Mouse (Mus musculus) lung, embryonic 15.5 days (tissue): ENCODE results near the gene Ret. TPM values are rescaled to one million over a fixed set of nuclear protein-coding genes. Genes with fewer than 3 reads are reported as not detected.

Experiments
- ATAC-seq: fragments of 200-750 bp; cut with Nextera tagmentation; 2 replicates; pipeline ENCODE4 v1.8.0; 2017; ENCODE audit warnings: moderate number of reproducible peaks, borderline replicate concordance; ENCODE audit not compliant: low FRiP score, low TSS enrichment; ENCODE audit errors: extremely low read depth
- H3K27ac ChIP-seq: fragments of 300-500 bp; sonication (generic); 2 replicates; pipeline ENCODE4 v1.5.1; 2015; ENCODE audit warnings: moderate library complexity, mild to moderate bottlenecking, inconsistent platforms
- H3K27me3 ChIP-seq: fragments of 300-500 bp; sonication (generic); 2 replicates; pipeline ENCODE4 v1.6.1; 2015; ENCODE audit warnings: inconsistent platforms
- H3K36me3 ChIP-seq: fragments of 300-500 bp; sonication (generic); 2 replicates; pipeline ENCODE4 v1.6.1; 2015; ENCODE audit warnings: inconsistent platforms
- H3K4me1 ChIP-seq: fragments of 300-500 bp; sonication (generic); 2 replicates; pipeline ENCODE4 v1.6.1; 2015; ENCODE audit warnings: inconsistent platforms
- H3K4me2 ChIP-seq: fragments of 300-500 bp; sonication (generic); 2 replicates; pipeline ENCODE4 v1.6.1; 2015; ENCODE audit warnings: inconsistent platforms, mild to moderate bottlenecking, moderate library complexity
- H3K4me3 ChIP-seq: fragments of 300-500 bp; sonication (generic); 2 replicates; pipeline ENCODE4 v1.5.1; 2015; ENCODE audit warnings: mild to moderate bottlenecking, inconsistent platforms
- H3K9ac ChIP-seq: fragments of 300-500 bp; sonication (generic); 2 replicates; pipeline ENCODE4 v1.6.1; 2015; ENCODE audit warnings: inconsistent platforms
- H3K9me3 ChIP-seq: fragments of 300-500 bp; sonication (generic); 2 replicates; pipeline ENCODE4 v1.6.1; 2016; ENCODE audit warnings: inconsistent platforms
- WGBS: fragments of 180-500 bp; shearing (Covaris S2); methylation state at CpG from one replicate; pipeline ENCODE4 v1.1.7; 2015; 5-methylcytosine and 5-hydroxymethylcytosine counted together
- polyA plus RNA-seq: library from polyadenylated mRNA; unstranded; fragments of >200 nt; fragmentation: Nextera tagmentation; extraction: Ambion mirVana; gene quantifications from 2 replicates; pipeline ENCODE4 v1.2.1, GENCODE M21; 2015

Ret gene
- polyA plus RNA-seq, 1 experiment from 2014 or later, result 2.6 TPM

DNA sequence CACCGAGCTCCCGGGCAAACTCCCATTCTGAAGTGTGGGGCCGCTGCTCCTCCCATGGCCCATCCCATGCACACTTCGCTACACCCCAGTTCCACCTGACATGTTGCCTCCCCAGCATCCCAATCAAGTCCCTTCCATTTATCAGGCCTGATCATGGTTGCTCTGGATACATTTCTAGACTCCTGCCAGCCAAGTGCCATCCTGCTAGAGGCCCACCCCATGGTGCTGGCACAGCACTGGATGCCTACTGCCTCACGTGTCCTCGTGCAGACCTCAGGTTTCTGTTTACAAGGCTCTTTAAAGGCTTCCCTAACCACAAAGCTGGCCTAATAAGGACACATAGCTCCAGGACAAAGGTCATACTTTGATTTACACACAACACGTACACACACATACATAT is 26.1 kb downstream of the Ret start:
- H3K4me2 ChIP-seq, result no peak overlapping the region

GRCm38 (mm10) chr6:118168106-118168505 is 29.4 kb downstream of the Ret start:
- no peak overlapping the region for H3K27ac ChIP-seq
- no peaks in the 10 kb centered on the region for H3K4me1 ChIP-seq
- H3K36me3 ChIP-seq, result no peaks in the 10 kb centered on the region
- no peaks in the 10 kb centered on the region for H3K9me3 ChIP-seq
- no peak overlapping the region for H3K4me2 ChIP-seq
- ATAC-seq, result no peak
- H3K4me3 ChIP-seq, result no peak overlapping the region
- 77% methylated on average over 14 of the region's 14 CpGs for WGBS
- H3K9ac ChIP-seq, result no peak overlapping the region
- no peaks in the 10 kb centered on the region for H3K27me3 ChIP-seq

More for the DNA sequence above, 26.1 kb downstream of the Ret start:
- Histone ChIP-seq H3K36me3 (no peaks in the 10 kb centered on the region), H3K4me1 (no peaks in the 10 kb centered on the region), H3K9ac (no peak overlapping the region), H3K4me3 (no peak overlapping the region), H3K9me3 (no peaks in the 10 kb centered on the region), H3K27ac (no peak overlapping the region), H3K27me3 (no peaks in the 10 kb centered on the region)
- no peak for ATAC-seq
- 82% methylated on average over 7 of the region's 7 CpGs for WGBS

GRCm38 (mm10) chr6:118167013-118167412 is 30.5 kb downstream of the Ret start:
- no peak for ATAC-seq
- H3K27me3 ChIP-seq, result no peaks in the 10 kb centered on the region
- no peak overlapping the region for H3K9ac ChIP-seq
- 85% methylated on average over 9 of the region's 9 CpGs for WGBS
- H3K4me3 ChIP-seq, result no peak overlapping the region
- no peak overlapping the region for H3K27ac ChIP-seq
- no peak overlapping the region for H3K4me2 ChIP-seq
- H3K4me1 ChIP-seq, result no peaks in the 10 kb centered on the region
- H3K36me3 ChIP-seq, result no peaks in the 10 kb centered on the region
- no peaks in the 10 kb centered on the region for H3K9me3 ChIP-seq

DNA sequence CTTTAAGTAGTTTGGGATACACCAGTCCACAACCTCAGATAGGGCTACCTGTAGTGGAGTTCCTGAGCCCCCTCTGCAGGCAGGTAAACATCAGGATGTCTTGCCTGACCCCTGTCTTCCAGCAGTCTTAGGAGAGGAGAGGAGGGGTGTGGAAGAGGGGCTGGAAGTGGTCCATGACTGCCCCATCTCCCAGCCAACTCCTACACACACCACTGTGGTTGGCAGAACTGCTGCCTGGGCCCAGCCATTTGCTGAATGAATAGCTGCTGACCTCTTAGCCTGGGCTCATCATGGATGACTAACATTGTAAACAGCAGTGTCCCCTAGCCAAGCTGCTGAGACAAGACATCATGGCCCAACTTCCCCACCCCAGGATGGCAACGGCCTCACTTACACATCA is 32.0 kb downstream of the Ret start:
- no peak overlapping the region for H3K4me2 ChIP-seq

GRCm38 (mm10) chr6:118164691-118165090 is 32.8 kb downstream of the Ret start:
- 39% methylated on average over 8 of the region's 8 CpGs for WGBS
- Histone ChIP-seq H3K27ac (no peak overlapping the region), H3K9ac (no peak overlapping the region), H3K9me3 (no peaks in the 10 kb centered on the region), H3K4me2 (no peak overlapping the region), H3K27me3 (no peaks in the 10 kb centered on the region), H3K36me3 (no peaks in the 10 kb centered on the region), H3K4me3 (no peak overlapping the region), H3K4me1 (no peaks in the 10 kb centered on the region)
- no peak for ATAC-seq

More for the DNA sequence above, 32.0 kb downstream of the Ret start:
- ATAC-seq, result no peak
- 93% methylated on average over 1 of the region's 1 CpGs for WGBS
- H3K9ac ChIP-seq, result no peak overlapping the region
- H3K9me3 ChIP-seq, result no peaks in the 10 kb centered on the region
- H3K27me3 ChIP-seq, result no peaks in the 10 kb centered on the region
- no peaks in the 10 kb centered on the region for H3K4me1 ChIP-seq
- H3K27ac ChIP-seq, result no peak overlapping the region
- no peaks in the 10 kb centered on the region for H3K36me3 ChIP-seq
- no peak overlapping the region for H3K4me3 ChIP-seq

- Histone ChIP-seq H3K4me3 (no peak overlapping the region), H3K4me1 (no peaks in the 10 kb centered on the region), H3K27me3 (no peaks in the 10 kb centered on the region), H3K27ac (no peak overlapping the region), H3K4me2 (no peak overlapping the region), H3K9ac (no peak overlapping the region), H3K36me3 (no peaks in the 10 kb centered on the region), H3K9me3 (no peaks in the 10 kb centered on the region)
- no peak for ATAC-seq
- WGBS, result 87% methylated on average over 2 of the region's 2 CpGs
Measured at GRCm38 (mm10) chr6:118163086-118163485, 34.4 kb downstream of the Ret start.

DNA sequence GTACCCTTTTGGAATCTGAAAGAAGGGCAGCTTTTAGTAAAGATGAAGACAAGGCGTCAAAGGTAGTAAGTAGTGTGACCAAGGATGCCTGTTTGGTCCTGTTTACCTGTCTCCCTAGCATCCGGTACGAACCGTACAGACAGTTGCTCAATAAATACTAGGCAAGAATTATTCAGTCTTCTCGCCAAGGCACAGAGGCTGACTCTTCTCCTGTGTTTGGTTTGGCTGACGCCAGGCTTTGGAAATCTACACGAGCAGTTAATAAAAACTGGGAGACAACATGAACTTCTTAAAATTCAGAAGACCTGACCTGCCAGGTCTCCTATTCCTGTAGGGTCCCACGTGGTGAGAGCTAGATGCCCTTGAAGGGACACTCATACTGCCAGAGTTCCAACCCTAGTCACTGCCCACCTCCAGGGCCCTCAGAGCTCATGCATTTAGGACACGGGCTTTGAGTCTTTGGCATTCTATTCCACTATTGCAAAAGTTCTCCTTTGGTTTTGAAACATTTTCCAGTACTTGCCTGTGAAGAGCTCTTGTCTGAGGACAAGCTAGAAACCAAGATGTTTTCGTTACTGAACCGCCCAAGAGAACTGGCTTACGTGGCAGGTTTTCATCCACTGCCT is 34.9 kb downstream of the Ret start:
- Histone ChIP-seq H3K4me3 (no peak overlapping the region), H3K4me1 (no peaks in the 10 kb centered on the region), H3K4me2 (no peak overlapping the region), H3K27me3 (no peaks in the 10 kb centered on the region), H3K9me3 (no peaks in the 10 kb centered on the region), H3K27ac (no peak overlapping the region), H3K9ac (no peak overlapping the region), H3K36me3 (no peaks in the 10 kb centered on the region)
- 83% methylated on average over 12 of the region's 12 CpGs for WGBS
- no peak for ATAC-seq

GRCm38 (mm10) chr6:118153091-118153490 is 44.4 kb downstream of the Ret start:
- Histone ChIP-seq H3K27ac (no peak overlapping the region), H3K4me3 (no peak overlapping the region), H3K4me2 (no peak overlapping the region), H3K36me3 (no peaks in the 10 kb centered on the region), H3K4me1 (no peaks in the 10 kb centered on the region), H3K27me3 (no peaks in the 10 kb centered on the region), H3K9me3 (no peaks in the 10 kb centered on the region), H3K9ac (no peak overlapping the region)
- ATAC-seq, result no peak
- 81% methylated on average over 5 of the region's 5 CpGs for WGBS

GRCm38 (mm10) chr6:118150988-118151387 is 46.5 kb downstream of the Ret start:
- Histone ChIP-seq H3K27ac (no peak overlapping the region), H3K27me3 (no peaks in the 10 kb centered on the region), H3K4me2 (no peak overlapping the region), H3K9ac (no peak overlapping the region), H3K36me3 (no peaks in the 10 kb centered on the region), H3K4me1 (no peaks in the 10 kb centered on the region), H3K9me3 (no peaks in the 10 kb centered on the region), H3K4me3 (no peak overlapping the region)
- WGBS, result 71% methylated on average over 8 of the region's 8 CpGs
- no peak for ATAC-seq

- Histone ChIP-seq H3K4me1 (no peaks in the 10 kb centered on the region), H3K4me2 (no peak overlapping the region), H3K4me3 (no peak overlapping the region), H3K9me3 (no peaks in the 10 kb centered on the region), H3K27ac (no peak overlapping the region), H3K36me3 (no peaks in the 10 kb centered on the region), H3K27me3 (no peaks in the 10 kb centered on the region), H3K9ac (no peak overlapping the region)
- WGBS, result 72% methylated on average over 2 of the region's 2 CpGs
- ATAC-seq, result no peak
Measured at GRCm38 (mm10) chr6:118150538-118150937, 47.0 kb downstream of the Ret start.

- Histone ChIP-seq H3K27me3 (no peaks in the 10 kb centered on the region), H3K4me2 (no peak overlapping the region), H3K27ac (no peak overlapping the region), H3K4me1 (no peaks in the 10 kb centered on the region), H3K9ac (no peak overlapping the region), H3K9me3 (no peaks in the 10 kb centered on the region), H3K36me3 (no peaks in the 10 kb centered on the region), H3K4me3 (no peak overlapping the region)
- WGBS, result 69% methylated on average over 4 of the region's 4 CpGs
- ATAC-seq, result no peak
Measured at GRCm38 (mm10) chr6:118150128-118150527, 47.4 kb downstream of the Ret start.

DNA sequence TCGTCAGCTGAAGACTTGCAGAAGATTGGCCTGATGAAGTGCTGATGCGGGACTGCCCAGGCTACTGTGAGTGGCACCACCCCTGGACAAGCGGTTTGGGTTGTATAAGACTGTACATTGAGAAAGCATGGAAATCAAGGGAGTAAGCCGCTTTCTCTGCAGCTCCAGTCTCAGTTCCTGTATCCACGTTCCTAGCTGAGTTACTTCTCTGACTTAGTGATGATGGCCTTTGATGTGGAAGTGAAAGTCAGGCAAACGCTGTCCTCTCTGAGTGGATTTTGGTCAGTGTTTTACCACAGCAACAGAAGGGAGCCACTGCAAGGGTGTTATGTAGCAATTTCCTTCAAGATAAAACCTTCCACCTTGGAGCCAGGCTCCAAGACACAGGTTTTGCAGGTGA is 56.6 kb downstream of the Ret start:
- H3K27me3 ChIP-seq, result no peaks in the 10 kb centered on the region
- no peak overlapping the region for H3K4me3 ChIP-seq
- no peak overlapping the region for H3K9ac ChIP-seq
- H3K4me1 ChIP-seq, result 0 out of 2 replicates have a peak, but pooled peaks cover 3% of the 10 kb centered on the region
- no peak overlapping the region for H3K27ac ChIP-seq
- no peaks in the 10 kb centered on the region for H3K9me3 ChIP-seq
- 68% methylated on average over 6 of the region's 6 CpGs for WGBS
- no peak for ATAC-seq
- no peak overlapping the region for H3K4me2 ChIP-seq
- no peaks in the 10 kb centered on the region for H3K36me3 ChIP-seq
